Mouse (Mus musculus) ES-E14 (cell line): ENCODE measurements at regions not wholly inside any gene's neighbourhood (a gene's known extent, or its start where the extent isn't known, plus 50 kb on each side); places are given as distances from the start of the nearest gene placed in this dataset.

Experiments used
- DNase-seq: peaks from one replicate; pipeline ENCODE4 v3.0.0-alpha.2; 2013; ENCODE audit warnings: low read depth, low spot score
- H3K27ac ChIP-seq: 2 replicates; pipeline ENCODE4 v1.5.1; 2012; ENCODE audit warnings: low read depth, mild to moderate bottlenecking, low read length, moderate library complexity, mixed read lengths; ENCODE audit not compliant: poor library complexity, insufficient read depth, severe bottlenecking
- H3K36me3 ChIP-seq: 2 replicates; pipeline ENCODE4 v1.6.1; 2012; ENCODE audit warnings: mild to moderate bottlenecking, low read length, moderate library complexity, mixed read lengths; ENCODE audit not compliant: control insufficient read depth, poor library complexity, insufficient read depth, severe bottlenecking
- H3K4me1 ChIP-seq, 2 experiments: fragments of 150-350 bp in 1 of 2; sonication (generic) in 1 of 2; 2 replicates each; pipeline ENCODE4 v1.6.1; 2012; ENCODE audit warnings: low read length in 2 of 2, mild to moderate bottlenecking in 1 of 2, mixed read lengths in 1 of 2; ENCODE audit not compliant: control insufficient read depth in 2 of 2, insufficient read depth in 2 of 2, poor library complexity in 1 of 2
- H3K4me3 ChIP-seq, 2 experiments: fragments of 150-350 bp in 1 of 2; sonication (generic) in 1 of 2; 2 replicates each; pipeline ENCODE4 v1.5.1; 2012; ENCODE audit warnings: low read length in 2 of 2, low read depth in 1 of 2, mild to moderate bottlenecking in 1 of 2, mixed read lengths in 1 of 2; ENCODE audit not compliant: insufficient read depth in 1 of 2, poor library complexity in 1 of 2, severe bottlenecking in 1 of 2
- H3K9ac ChIP-seq: 2 replicates; pipeline ENCODE4 v1.6.1; 2012; ENCODE audit warnings: low read depth, mild to moderate bottlenecking, low read length, mixed read lengths; ENCODE audit not compliant: poor library complexity, insufficient read depth, severe bottlenecking
- H3K9me3 ChIP-seq: fragments of 150-350 bp; sonication (generic); 2 replicates; pipeline ENCODE4 v1.6.1; 2012; ENCODE audit warnings: low read depth, mild to moderate bottlenecking, low read length; ENCODE audit not compliant: control insufficient read depth, insufficient read depth
- CHD2 ChIP-seq: IDR thresholded peaks from 2 replicates; pipeline ENCODE4 v1.6.1; 2014; ENCODE audit warnings: mild to moderate bottlenecking, low read depth, low read length, inconsistent platforms
- HCFC1 ChIP-seq: IDR thresholded peaks from 2 replicates; pipeline ENCODE4 v1.6.1; 2012; ENCODE audit warnings: low read length, inconsistent platforms, borderline replicate concordance; ENCODE audit not compliant: insufficient read depth
- MAFK ChIP-seq: IDR thresholded peaks from 2 replicates; pipeline ENCODE4 v1.6.1; 2014; ENCODE audit warnings: mild to moderate bottlenecking, low read depth, low read length, inconsistent platforms; ENCODE audit not compliant: insufficient read depth
- ZC3H11A ChIP-seq: IDR thresholded peaks from 2 replicates; pipeline ENCODE4 v1.6.1; 2012; ENCODE audit warnings: low read depth, mild to moderate bottlenecking, inconsistent platforms, low read length, borderline replicate concordance
- ZNF384 ChIP-seq: IDR thresholded peaks from 2 replicates; pipeline ENCODE4 v1.6.1; 2012; ENCODE audit warnings: low read depth, low read length, inconsistent platforms
- in situ Hi-C, 2 experiments: fragments of 600-800 bp; cut with MboI; formaldehyde crosslinking; loops; one replicate each; pipeline ENCODE4 v1.15.1; 2025; ENCODE audit warnings: low sequenced_read_pairs in 2 of 2, inconsistent platforms in 1 of 2; ENCODE audit not compliant: unreplicated experiment in 2 of 2

DNA sequence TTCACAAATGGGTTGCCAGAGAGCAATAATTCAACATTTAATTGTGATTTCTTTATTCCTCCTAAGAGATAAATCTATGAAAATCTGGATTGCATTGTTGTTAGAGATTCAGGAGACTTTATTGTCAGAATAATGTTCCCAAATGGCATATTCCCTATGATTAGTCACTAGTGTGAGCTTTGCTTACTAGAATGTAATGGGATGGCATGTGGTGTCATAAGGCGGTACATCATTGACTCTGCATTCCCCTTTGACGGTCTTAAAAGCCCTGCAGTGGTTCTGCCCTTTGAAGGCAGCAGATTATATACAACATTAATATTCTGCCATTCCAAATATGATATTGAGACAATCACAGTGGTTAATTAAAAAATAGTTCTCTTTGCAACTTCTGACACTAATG is 271.7 kb downstream of the Gpr37 start:
- H3K4me3 ChIP-seq: no peak overlapping the region
- H3K36me3 ChIP-seq: no peaks in the 10 kb centered on the region
- in situ Hi-C loops: no loop called here
- TF ChIP-seq MAFK (no peak), CHD2 (no peak), ZNF384 (no peak), HCFC1 (no peak), ZC3H11A (no peak)
- no peak overlapping the region for H3K27ac ChIP-seq
- H3K4me1 ChIP-seq: no peaks in the 10 kb centered on the region
- no peak for DNase-seq
- no peaks in the 10 kb centered on the region for H3K9me3 ChIP-seq
- H3K9ac ChIP-seq: no peak overlapping the region

DNA sequence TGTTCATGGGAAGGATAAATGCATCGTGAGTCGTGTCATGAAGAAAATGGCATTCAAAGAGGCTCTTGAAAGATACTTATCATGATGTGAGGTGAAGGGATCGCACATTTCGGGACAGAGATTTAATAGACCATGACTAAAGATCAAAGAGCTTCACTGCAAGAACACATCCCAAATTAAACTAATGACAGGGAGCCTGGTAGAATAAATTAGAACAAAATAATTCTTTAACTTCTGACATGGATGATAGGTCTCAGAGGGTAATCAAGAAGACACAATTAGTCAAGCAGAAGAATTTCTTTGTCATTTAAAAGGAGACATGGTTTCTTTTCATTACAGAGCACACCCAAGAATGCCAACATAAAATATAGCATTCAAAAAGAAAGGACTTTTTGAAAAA is 300.7 kb downstream of the Gpr37 start:
- no peak for TF ChIP-seq MAFK
- TF ChIP-seq HCFC1: no peak
- TF ChIP-seq CHD2: no peak
- no peak for TF ChIP-seq ZC3H11A
- no peak for TF ChIP-seq ZNF384

More for the DNA sequence above, 300.7 kb downstream of the Gpr37 start:
- no peak overlapping the region for H3K4me3 ChIP-seq
- H3K9ac ChIP-seq: no peak overlapping the region
- no peak for DNase-seq
- in situ Hi-C loops: no loop called here
- no peak overlapping the region for H3K27ac ChIP-seq
- no peaks in the 10 kb centered on the region for H3K36me3 ChIP-seq
- no peaks in the 10 kb centered on the region for H3K9me3 ChIP-seq
- no peaks in the 10 kb centered on the region for H3K4me1 ChIP-seq
